Mouse (Mus musculus) CD8-positive naive resting alpha-beta T cell, adult 2 months (primary cell): ENCODE results near the gene Fosl2.

Experiments
- DNase-seq, 2 experiments: peaks; one replicate each; pipeline ENCODE4 v3.0.0; 2022; ENCODE audit warnings: low read depth in 2 of 2, low spot score in 2 of 2

Fosl2 gene

GRCm38 (mm10) chr5:32133549-32134004, 2.0 kb upstream of the Fosl2 start:
- DNase-seq: peak; percentile 64 to 76

- peak in 1 of 2 experiments; percentile 16 for DNase-seq
These were observed 1.4 kb upstream of the Fosl2 start for GRCm38 (mm10) chr5:32134051-32134732.

- DNase-seq: peak in 1 of 2 experiments; percentile 58
These were observed 682 bp upstream of the Fosl2 start for GRCm38 (mm10) chr5:32134903-32135335.

GRCm38 (mm10) chr5:32136301-32136863, 781 bp downstream of the Fosl2 start:
- DNase-seq: peak; percentile 54 to 60

GRCm38 (mm10) chr5:32137106-32137522, 1.5 kb downstream of the Fosl2 start:
- peak in 1 of 2 experiments; percentile 31 for DNase-seq

- DNase-seq: no peak
These were observed 3.0 kb downstream of the Fosl2 start for GRCm38 (mm10) chr5:32138446-32139195.

GRCm38 (mm10) chr5:32139516-32140037, 4.0 kb downstream of the Fosl2 start:
- peak; percentile 66 to 75 for DNase-seq

- no peak for DNase-seq
These were observed 6.3 kb downstream of the Fosl2 start for GRCm38 (mm10) chr5:32141899-32142298.

- no peak for DNase-seq
These were observed 7.9 kb downstream of the Fosl2 start for GRCm38 (mm10) chr5:32143433-32143970.

GRCm38 (mm10) chr5:32146281-32146680, 10.7 kb downstream of the Fosl2 start:
- DNase-seq: no peak

GRCm38 (mm10) chr5:32148593-32148992, 13.0 kb downstream of the Fosl2 start:
- DNase-seq: no peak

GRCm38 (mm10) chr5:32151244-32151643, 15.6 kb downstream of the Fosl2 start:
- DNase-seq: no peak

GRCm38 (mm10) chr5:32152725-32153417, 17.3 kb downstream of the Fosl2 start:
- no peak for DNase-seq

- no peak for DNase-seq
These were observed 17.8 kb downstream of the Fosl2 start for GRCm38 (mm10) chr5:32153418-32153740.

- DNase-seq: no peak
These were observed 18.3 kb downstream of the Fosl2 start for GRCm38 (mm10) chr5:32153791-32154490.

- DNase-seq: no peak
These were observed 19.5 kb downstream of the Fosl2 start for GRCm38 (mm10) chr5:32154931-32155688.

GRCm38 (mm10) chr5:32155927-32156326, 20.3 kb downstream of the Fosl2 start:
- DNase-seq: no peak

- DNase-seq: no peak
These were observed 28.0 kb downstream of the Fosl2 start for GRCm38 (mm10) chr5:32163478-32164043.

- DNase-seq: no peak
These were observed 36.6 kb downstream of the Fosl2 start for GRCm38 (mm10) chr5:32172188-32172587.
